ENCODE assay signal across 8 mouse cellular contexts in genomic region chrX:74023188-74024049, GRCm38 (mm10). TPM values are rescaled to one million over a fixed set of nuclear protein-coding genes. Genes with fewer than 3 reads are reported as not detected.
DNase-seq lines count a peak whose midpoint lies in the region; ATAC-seq and TF ChIP-seq lines count a peak whose summit lies in the region.

Gene Irak1, minus strand, starts transcription at chrX:74023918.

- 9% methylated on average over 36 of the region's 72 CpGs for WGBS in cerebellum, adult 2 months
- 7% methylated on average over 42 of the region's 72 CpGs for WGBS in lung, embryonic 14.5 days

- H3K27me3 ChIP-seq in cerebellum, adult 2 months (ENCODE audit: control insufficient read depth, insufficient read depth, low read length): no peaks in the 10 kb centered on the region
- H3K27me3 ChIP-seq in lung, embryonic 14.5 days (ENCODE audit: insufficient read depth, low read length): no peaks in the 10 kb centered on the region

- peak within 1 kb of the TSS; percentile 86 for H3K27ac ChIP-seq in cerebellum, adult 2 months (ENCODE audit: insufficient read depth, low read length)
- H3K27ac ChIP-seq in layer of hippocampus, adult 2 months: peak within 1 kb of the TSS; percentile 94
- H3K27ac ChIP-seq in lung, embryonic 14.5 days (ENCODE audit: low read depth): peak within 1 kb of the TSS; percentile 72

- no peaks in the 10 kb centered on the region for H3K9me3 ChIP-seq in lung, embryonic 14.5 days (ENCODE audit: low read depth, low read length)

- H3K4me2 ChIP-seq in lung, embryonic 14.5 days: peak within 1 kb of the TSS; percentile 71

- peak; percentile 92 for ATAC-seq in lung, embryonic 14.5 days (ENCODE audit: insufficient read depth)
- peak; percentile 94 for ATAC-seq in neutrophil, adult 5-6 weeks (ENCODE audit: extremely low read depth, insufficient number of reproducible peaks, low FRiP score, poor library complexity, severe bottlenecking)

- peak; percentile 65 for TF ChIP-seq CTCF in cerebellum, adult 2 months (IDR thresholded peaks at IDR 0.05; ENCODE audit: borderline replicate concordance, insufficient read depth, low read depth, low read length)
- TF ChIP-seq CTCF in layer of hippocampus, adult 2 months (conservative IDR thresholded peaks at IDR 0.05): peak; percentile 75
- TF ChIP-seq CTCF in lung, embryonic 14.5 days (IDR thresholded peaks at IDR 0.05; ENCODE audit: low read depth): peak; percentile 67

- H3K9ac ChIP-seq in lung, embryonic 14.5 days: peak within 1 kb of the TSS; percentile 85

- peaks cover 19% of the 10 kb centered on the region for H3K36me3 ChIP-seq in lung, embryonic 14.5 days (ENCODE audit: insufficient read depth)

- TF ChIP-seq POLR2A in cerebellum, adult 2 months (IDR thresholded peaks at IDR 0.05; ENCODE audit: borderline replicate concordance, insufficient read depth, low read length): peak; percentile 32; the same call in 1 of the 2 replicates

- H3K4me1 ChIP-seq in cerebellum, adult 2 months (ENCODE audit: control insufficient read depth, insufficient read depth, low read length): no peaks in the 10 kb centered on the region
- H3K4me1 ChIP-seq in lung, embryonic 14.5 days (ENCODE audit: insufficient read depth): no peaks in the 10 kb centered on the region

- H3K4me3 ChIP-seq in cerebellum, adult 2 months (replicated peaks; ENCODE audit: insufficient read depth, low read depth, low read length): peak within 1 kb of the TSS; percentile 98
- H3K4me3 ChIP-seq in layer of hippocampus, adult 2 months: peak within 1 kb of the TSS; percentile 66
- H3K4me3 ChIP-seq in lung, embryonic 14.5 days (ENCODE audit: low read depth, low read length): peak within 1 kb of the TSS; percentile 59

- DNase-seq in MEL-GATA-1-ER (ENCODE audit: extremely low read depth, low read depth): peak; percentile 55
- DNase-seq in cerebellum, adult 2 months: peak; percentile 79 to 81
- peak; percentile 66 for DNase-seq in forelimb bud, embryonic 11.5 days (ENCODE audit: low read depth, low spot score)
- DNase-seq in heart, postnatal 4 days: peak; percentile 89
- DNase-seq in layer of hippocampus, adult 2 months (ENCODE audit: low spot score in 2 of 2): peak; percentile 51 to 75
- peak; percentile 88 for DNase-seq in lung, embryonic 14.5 days
- DNase-seq in thymus, adult 18-20 months: peak; percentile 51 to 62

RNA-seq across cellular contexts. Expression of gene Irak1, which starts in this region (rescaled TPM):
- polyA plus RNA-seq in cerebellum, adult 2 months (2012; rRNA removed): 100 and 109 TPM in 2 replicates
- total RNA-seq in heart, postnatal 4 days (2021): 10 to 100 TPM; 56.4 to 57.1 TPM
- total RNA-seq in layer of hippocampus, adult 2 months (2021): 10 to 100 TPM; 59.3 to 62.6 TPM
- polyA plus RNA-seq in lung, embryonic 14.5 days (2014; fragmentation: Nextera tagmentation; extraction: Ambion mirVana): 68.3 and 70.0 TPM in 2 replicates
- 78.7 and 79.5 TPM in 2 replicates for total RNA-seq in neutrophil, adult 5-6 weeks (2017)

Comparison
In these comparisons a context has a peak if more than half of its experiments do, and no peak if none do; other contexts are left out.
1. Peak in every context shown above with its lines: DNase-seq, ATAC-seq, H3K4me3 ChIP-seq and H3K27ac ChIP-seq.